Mouse (Mus musculus) MN1 (cell line): Measurements from ENCODE around the gene Rfc4.
A peak's percentile ranks its signal among the peaks of the same experiment; 100 is the strongest.

ENCODE experiments used
- DNase-seq: peaks from one replicate; pipeline ENCODE4 v3.0.0-alpha.2; 2016; ENCODE audit warnings: low spot score

Gene Rfc4

GRCm38 (mm10) chr16:23135421-23136149 lies 8.0 kb upstream of the Rfc4 start:
- DNase-seq, result peak; percentile 51

- no peak for DNase-seq
These were observed 4.8 kb upstream of the Rfc4 start for GRCm38 (mm10) chr16:23132336-23132735.

- DNase-seq, result no peak
These were observed 2.8 kb upstream of the Rfc4 start for GRCm38 (mm10) chr16:23130303-23130702.

- no peak for DNase-seq
These were observed 245 bp downstream of the Rfc4 start for GRCm38 (mm10) chr16:23127311-23127672.

GRCm38 (mm10) chr16:23124398-23124797 lies 3.1 kb downstream of the Rfc4 start:
- DNase-seq, result no peak

- no peak for DNase-seq
These were observed 4.4 kb downstream of the Rfc4 start for GRCm38 (mm10) chr16:23123104-23123503.

GRCm38 (mm10) chr16:23122446-23122845 lies 5.1 kb downstream of the Rfc4 start:
- no peak for DNase-seq

GRCm38 (mm10) chr16:23117173-23117572 lies 10.4 kb downstream of the Rfc4 start:
- no peak for DNase-seq

- no peak for DNase-seq
These were observed 12.1 kb downstream of the Rfc4 start for GRCm38 (mm10) chr16:23115486-23115885.

GRCm38 (mm10) chr16:23114339-23115171 lies 13.0 kb downstream of the Rfc4 start:
- DNase-seq, result no peak

GRCm38 (mm10) chr16:23113903-23114302 lies 13.6 kb downstream of the Rfc4 start:
- DNase-seq, result no peak

- DNase-seq, result no peak
These were observed 14.6 kb downstream of the Rfc4 start for GRCm38 (mm10) chr16:23112861-23113435.

GRCm38 (mm10) chr16:23112348-23112747 lies 15.2 kb downstream of the Rfc4 start:
- DNase-seq, result no peak

GRCm38 (mm10) chr16:23109350-23110280 lies 17.9 kb downstream of the Rfc4 start:
- no peak for DNase-seq

- no peak for DNase-seq
These were observed 18.6 kb downstream of the Rfc4 start for GRCm38 (mm10) chr16:23108943-23109342.

GRCm38 (mm10) chr16:23107946-23108759 lies 19.4 kb downstream of the Rfc4 start:
- peak; percentile 83 for DNase-seq

- DNase-seq, result peak; percentile 90
These were observed 20.1 kb downstream of the Rfc4 start, which contains the start of gene Eif4a2 for GRCm38 (mm10) chr16:23107231-23107942. Gene Eif4a2, plus strand, starts transcription at chr16:23107444.

GRCm38 (mm10) chr16:23106121-23106520 lies 21.4 kb downstream of the Rfc4 start:
- no peak for DNase-seq

GRCm38 (mm10) chr16:23103841-23104240 lies 23.7 kb downstream of the Rfc4 start:
- DNase-seq, result no peak

- DNase-seq, result no peak
These were observed 24.3 kb downstream of the Rfc4 start for GRCm38 (mm10) chr16:23103038-23103745.
